Mouse (Mus musculus): ENCODE data around the gene Gm3285. TPM values are rescaled to one million over a fixed set of nuclear protein-coding genes. Genes with fewer than 3 reads are reported as not detected.

Gm3285 gene
- not detected for total RNA-seq (2021)
- long read RNA-seq, experiment 1, result 0 reads
- long read RNA-seq, experiment 2, result 0 reads

DNA sequence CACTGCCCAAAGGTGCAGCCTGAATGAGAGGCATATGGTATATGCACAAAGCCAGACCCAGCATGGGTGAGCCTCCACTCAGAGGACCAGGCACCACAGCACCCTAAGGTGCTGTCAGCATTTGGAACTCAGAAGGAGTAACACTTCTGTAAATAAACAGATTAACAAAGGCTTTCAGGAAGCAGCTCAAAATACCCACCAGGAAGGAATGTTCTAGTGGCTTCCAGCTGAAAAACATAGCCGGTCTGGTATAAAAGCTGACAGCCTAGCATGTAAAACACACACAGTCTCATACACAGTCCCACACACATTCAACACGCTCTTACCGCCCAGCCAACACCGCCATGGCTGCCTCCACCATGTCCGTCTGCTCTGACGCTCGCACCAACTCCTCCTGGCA is at the start of gene Gm3285:
Gene Gm3285, plus strand, starts transcription at position 301 of the 400 bp plus-strand sequence.
- DNase-seq (ENCODE audit: extremely low spot score in 1 of 2, low spot score in 2 of 2), result no peak
- no peak within 1 kb of the TSS for H3K4me3 ChIP-seq
- TF ChIP-seq CTCF (IDR thresholded peaks at IDR 0.05), result no peak
- H3K27ac ChIP-seq, result no peak within 1 kb of the TSS
- intact Hi-C loops (cut with DNase I), result loop anchor here (5.0 kb wide), 1 partner anchor 64 kb away; the partner anchor contains the start of genes Gm19668 and Gm9639

DNA sequence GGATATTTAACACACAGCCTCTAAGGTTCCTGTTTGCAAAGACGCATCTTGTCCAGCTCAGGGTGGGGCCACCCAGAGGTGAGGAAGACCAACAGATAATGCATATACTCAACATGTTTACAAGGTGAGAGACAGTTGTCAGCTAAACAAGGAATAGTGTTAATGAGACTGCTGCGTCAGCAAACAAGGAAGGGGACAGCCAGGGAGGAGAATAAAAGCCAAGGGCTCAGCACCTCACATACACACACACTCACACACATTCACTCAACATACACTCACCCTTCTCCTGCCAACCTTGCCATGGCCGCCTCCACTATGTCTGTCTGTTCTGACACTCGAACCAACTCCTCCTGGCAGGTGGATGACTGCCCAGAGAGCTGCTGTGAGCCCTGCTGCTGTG is 47.4 kb upstream of the Gm3285 start, which contains the start of gene Gm2696:
Gene Gm2696, plus strand, starts transcription at position 301 of the 400 bp plus-strand sequence.
- intact Hi-C loops (cut with DNase I), result no loop called here

DNA sequence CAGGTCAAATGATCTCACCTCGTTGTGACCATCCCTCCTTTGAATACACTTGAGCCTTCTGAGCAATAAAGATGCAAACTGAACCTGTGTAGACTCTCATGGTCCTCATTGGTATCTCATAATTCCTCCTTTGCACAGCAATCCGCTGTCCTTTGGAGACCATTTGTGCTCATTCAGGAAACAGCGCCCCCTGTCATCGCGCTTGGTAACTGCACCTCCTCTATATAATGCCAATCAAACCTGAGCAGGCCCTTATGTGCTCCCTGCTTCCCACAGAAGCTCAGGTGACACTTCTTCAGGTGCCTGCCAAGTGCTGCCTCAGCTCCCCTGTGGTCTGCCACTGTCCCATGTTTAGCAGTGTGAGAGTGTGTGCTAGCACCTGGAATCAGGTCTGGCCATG is 46.3 kb upstream of the Gm3285 start:
- intact Hi-C loops (cut with DNase I), result no loop called here
- peak in 1 of 2 experiments; percentile 21 for DNase-seq (ENCODE audit: extremely low spot score in 1 of 2, low spot score in 2 of 2)
- H3K4me3 ChIP-seq, result no peak overlapping the region
- TF ChIP-seq CTCF (IDR thresholded peaks at IDR 0.05), result peak; percentile 52
- H3K27ac ChIP-seq, result no peak overlapping the region

More for the DNA sequence above, 47.4 kb upstream of the Gm3285 start, which contains the start of gene Gm2696:
- Histone ChIP-seq H3K4me3 (no peak within 1 kb of the TSS), H3K27ac (no peak within 1 kb of the TSS)
- no peak for DNase-seq (ENCODE audit: extremely low spot score in 1 of 2, low spot score in 2 of 2)
- no peak for TF ChIP-seq CTCF (IDR thresholded peaks at IDR 0.05)

DNA sequence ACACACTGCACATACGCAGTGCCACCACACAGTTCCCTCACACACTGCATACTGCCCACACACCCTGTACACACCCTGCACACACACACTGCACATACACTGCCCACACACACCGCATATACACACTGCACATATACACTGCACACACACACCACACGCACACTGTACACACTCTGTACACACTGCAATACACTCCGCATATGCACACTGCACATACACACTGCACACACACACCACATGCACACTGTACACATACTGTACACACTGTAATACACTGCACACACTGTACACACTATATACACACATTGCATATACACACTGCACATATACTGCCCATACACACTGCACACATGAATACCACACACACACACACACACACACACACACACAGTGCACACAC is 43.3 kb upstream of the Gm3285 start:
- intact Hi-C loops (cut with DNase I), result no loop called here
- TF ChIP-seq CTCF (IDR thresholded peaks at IDR 0.05), result no peak
- H3K4me3 ChIP-seq, result no peak overlapping the region
- DNase-seq (ENCODE audit: extremely low spot score in 1 of 2, low spot score in 2 of 2), result no peak
- no peak overlapping the region for H3K27ac ChIP-seq

DNA sequence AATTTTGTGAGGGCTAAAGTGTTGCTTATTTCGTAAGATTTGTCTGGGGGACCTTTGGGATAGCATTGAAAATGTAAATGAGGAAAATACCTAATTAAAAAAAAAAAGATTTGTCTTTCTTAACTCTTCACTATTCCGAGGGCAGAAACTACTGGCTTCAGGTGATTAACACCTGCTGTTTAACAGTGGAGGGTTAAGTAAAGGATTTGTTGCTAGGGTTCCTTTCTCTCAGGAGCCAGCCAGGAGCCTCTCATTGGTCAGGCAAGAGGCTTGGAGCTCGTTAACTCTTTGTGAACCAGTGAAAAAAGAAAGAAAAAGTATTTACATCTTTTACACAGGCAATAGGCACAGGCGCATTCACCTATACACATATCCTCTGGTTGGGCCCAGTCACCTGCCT is 42.6 kb upstream of the Gm3285 start:
- intact Hi-C loops (cut with DNase I), result no loop called here
- Histone ChIP-seq H3K27ac (no peak overlapping the region), H3K4me3 (no peak overlapping the region)
- TF ChIP-seq CTCF (IDR thresholded peaks at IDR 0.05), result no peak
- DNase-seq (ENCODE audit: extremely low spot score in 1 of 2, low spot score in 2 of 2), result no peak

DNA sequence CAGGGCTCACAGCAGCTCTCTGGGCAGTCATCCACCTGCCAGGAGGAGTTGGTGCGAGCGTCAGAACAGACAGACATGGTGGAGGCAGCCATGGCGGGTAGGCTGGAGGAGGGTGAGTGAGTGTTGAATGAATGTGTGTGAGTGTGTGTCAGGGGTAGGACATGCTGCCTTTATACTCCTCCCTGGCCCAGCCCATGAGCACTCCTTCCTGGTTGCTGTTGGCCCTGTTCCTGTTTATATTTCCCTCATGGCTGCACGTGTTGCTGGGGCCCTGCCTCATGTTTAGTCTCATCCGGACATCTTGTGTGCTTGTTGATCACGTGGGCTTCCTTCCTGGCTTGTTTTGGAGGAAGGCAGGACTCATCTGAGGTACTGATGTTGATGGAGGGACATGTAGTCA is 34.8 kb upstream of the Gm3285 start, which contains the start of gene Krtap10-4:
Gene Krtap10-4, minus strand, starts transcription at position 145 of the 400 bp plus-strand sequence.
- no peak within 1 kb of the TSS for H3K27ac ChIP-seq
- no peak for TF ChIP-seq CTCF (IDR thresholded peaks at IDR 0.05)
- no peak within 1 kb of the TSS for H3K4me3 ChIP-seq
- intact Hi-C loops (cut with DNase I), result no loop called here
- no peak for DNase-seq (ENCODE audit: extremely low spot score in 1 of 2, low spot score in 2 of 2)

DNA sequence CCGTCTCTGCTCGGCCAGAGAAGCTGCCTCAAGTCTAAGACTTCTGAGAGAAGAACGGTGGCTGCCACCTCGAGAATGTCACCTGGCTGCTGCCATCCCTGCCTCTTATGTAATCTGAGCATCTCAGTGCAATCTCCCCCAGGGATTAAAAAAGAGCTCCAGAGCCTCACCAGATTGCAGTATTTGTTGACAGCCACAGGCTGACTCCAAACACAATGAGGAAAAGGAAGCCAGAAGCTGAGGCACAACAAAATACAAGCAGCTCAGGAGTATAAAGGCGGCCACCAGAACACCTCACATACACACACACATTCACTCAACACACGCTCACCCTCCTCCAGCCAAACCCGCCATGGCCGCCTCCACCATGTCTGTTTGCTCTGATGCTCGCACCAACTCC is 26.1 kb upstream of the Gm3285 start, which contains the start of gene Krtap10-10:
Gene Krtap10-10, plus strand, starts transcription at position 301 of the 400 bp plus-strand sequence.
- intact Hi-C loops (cut with DNase I), result no loop called here
- no peak for TF ChIP-seq CTCF (IDR thresholded peaks at IDR 0.05)
- peak; percentile 13 to 22 for DNase-seq (ENCODE audit: extremely low spot score in 1 of 2, low spot score in 2 of 2)
- Histone ChIP-seq H3K27ac (no peak within 1 kb of the TSS), H3K4me3 (no peak within 1 kb of the TSS)

DNA sequence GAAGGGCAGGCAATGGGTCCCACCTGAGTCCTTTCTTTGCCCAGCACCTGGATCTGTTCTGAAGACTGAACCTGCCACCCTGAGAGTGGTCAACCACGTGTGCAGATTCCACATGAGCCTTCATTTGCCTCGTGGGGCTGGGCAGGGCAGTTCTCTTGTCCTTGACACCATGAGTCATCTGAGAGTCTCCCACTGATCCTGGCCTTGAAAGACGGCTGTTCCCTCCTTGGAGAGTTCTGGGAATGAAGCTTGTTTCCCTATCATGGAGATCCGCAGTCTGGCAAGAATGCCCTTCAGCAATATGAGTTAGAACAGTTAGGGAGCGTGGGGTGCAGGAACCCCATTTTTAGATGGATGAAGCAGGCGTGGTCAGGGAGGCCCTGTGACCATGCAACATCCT is 22.8 kb upstream of the Gm3285 start:
- H3K27ac ChIP-seq, result no peak overlapping the region
- DNase-seq (ENCODE audit: extremely low spot score in 1 of 2, low spot score in 2 of 2), result no peak
- intact Hi-C loops (cut with DNase I), result no loop called here
- no peak overlapping the region for H3K4me3 ChIP-seq
- no peak for TF ChIP-seq CTCF (IDR thresholded peaks at IDR 0.05)

DNA sequence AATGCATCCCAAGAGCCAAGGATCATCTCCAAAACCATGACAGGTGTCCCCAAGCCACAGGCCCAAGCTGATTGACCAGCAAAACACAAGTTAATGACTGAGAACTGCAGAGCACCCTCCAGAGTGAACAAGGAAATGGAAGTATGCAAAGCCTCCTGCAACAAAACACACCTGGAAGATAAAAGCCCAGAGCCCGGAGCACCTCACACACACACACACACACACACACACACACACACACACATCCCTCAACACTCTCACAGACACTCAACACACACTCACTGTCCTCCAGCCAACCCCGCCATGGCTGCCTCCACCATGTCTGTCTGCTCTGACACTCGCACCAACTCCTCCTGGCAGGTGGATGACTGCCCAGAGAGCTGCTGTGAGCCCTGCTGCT is 15.3 kb upstream of the Gm3285 start, which contains the start of gene Gm36176:
Gene Gm36176, plus strand, starts transcription at position 301 of the 400 bp plus-strand sequence.
- Histone ChIP-seq H3K27ac (no peak within 1 kb of the TSS), H3K4me3 (no peak within 1 kb of the TSS)
- no peak for TF ChIP-seq CTCF (IDR thresholded peaks at IDR 0.05)
- no peak for DNase-seq (ENCODE audit: extremely low spot score in 1 of 2, low spot score in 2 of 2)
- intact Hi-C loops (cut with DNase I), result no loop called here

DNA sequence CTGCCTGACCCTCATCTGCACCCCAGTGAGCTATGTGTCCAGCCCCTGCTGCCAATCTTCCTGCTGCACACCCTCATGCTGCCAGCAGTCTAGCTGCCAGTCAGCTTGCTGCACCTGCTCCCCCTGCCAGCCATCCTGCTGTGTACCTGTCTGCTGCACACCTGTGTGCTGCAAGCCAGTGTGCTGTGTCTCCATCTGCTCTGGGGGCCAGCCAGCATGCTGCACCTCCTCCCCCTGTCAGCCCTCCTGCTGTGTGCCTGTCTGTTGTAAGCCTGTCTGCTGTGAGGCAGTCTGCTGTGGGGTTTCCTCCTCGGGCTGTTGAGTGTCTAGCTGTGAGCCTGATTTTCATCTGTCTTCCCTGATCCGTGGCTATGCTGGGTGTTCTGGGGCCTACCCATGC is 14.8 kb upstream of the Gm3285 start:
- no peak for DNase-seq (ENCODE audit: extremely low spot score in 1 of 2, low spot score in 2 of 2)
- Histone ChIP-seq H3K27ac (no peak overlapping the region), H3K4me3 (no peak overlapping the region)
- intact Hi-C loops (cut with DNase I), result no loop called here
- TF ChIP-seq CTCF (IDR thresholded peaks at IDR 0.05), result no peak

DNA sequence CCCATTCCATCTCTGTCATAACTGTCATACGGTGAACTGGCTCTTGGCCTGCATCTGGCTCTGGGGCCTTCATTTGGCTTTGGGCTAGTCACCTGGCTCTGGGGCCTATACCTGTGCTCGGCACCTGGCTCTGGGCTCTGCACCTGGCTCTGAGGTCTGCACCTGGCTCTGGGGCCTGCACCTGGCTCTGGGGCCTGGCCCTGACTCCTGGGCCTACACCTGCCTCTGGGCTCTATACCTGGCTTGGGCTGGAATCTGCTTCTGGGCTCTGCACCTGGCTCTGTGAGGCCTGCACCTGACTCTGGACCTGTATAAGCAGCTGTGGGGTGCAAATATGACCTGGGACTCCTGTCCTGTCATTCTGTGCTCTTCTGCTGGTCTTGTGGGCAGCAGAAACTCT is 14.2 kb upstream of the Gm3285 start:
- DNase-seq (ENCODE audit: extremely low spot score in 1 of 2, low spot score in 2 of 2), result no peak
- H3K4me3 ChIP-seq, result no peak overlapping the region
- no peak overlapping the region for H3K27ac ChIP-seq
- TF ChIP-seq CTCF (IDR thresholded peaks at IDR 0.05), result no peak
- intact Hi-C loops (cut with DNase I), result no loop called here

DNA sequence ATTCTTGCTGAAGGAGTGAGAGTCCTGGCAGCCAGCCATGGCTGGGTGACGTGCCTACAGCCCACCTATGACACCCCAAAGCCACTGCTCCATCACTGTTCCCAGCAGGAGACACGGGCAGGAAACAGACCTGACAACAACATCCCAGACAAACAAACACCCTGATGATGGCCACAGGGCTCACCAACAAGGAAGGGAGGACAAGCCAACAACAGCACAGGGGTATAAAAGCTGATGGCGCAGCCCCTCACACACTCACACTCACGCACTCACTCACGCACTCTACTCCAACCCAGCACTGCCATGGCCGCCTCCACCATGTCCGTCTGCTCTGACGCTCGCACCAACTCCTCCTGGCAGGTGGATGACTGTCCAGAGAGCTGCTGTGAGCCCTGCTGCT is 9.2 kb upstream of the Gm3285 start, which contains the start of gene Gm10318:
Gene Gm10318, plus strand, starts transcription at position 301 of the 400 bp plus-strand sequence.
- no peak for TF ChIP-seq CTCF (IDR thresholded peaks at IDR 0.05)
- Histone ChIP-seq H3K4me3 (no peak within 1 kb of the TSS), H3K27ac (no peak within 1 kb of the TSS)
- intact Hi-C loops (cut with DNase I), result no loop called here
- no peak for DNase-seq (ENCODE audit: extremely low spot score in 1 of 2, low spot score in 2 of 2)

Data from left cerebral cortex, adult 2 months (tissue).